Mouse (Mus musculus) heart, postnatal 0 days (tissue): ENCODE data around the gene 1700088E04Rik.

Experiments
- CTCF ChIP-seq: IDR thresholded peaks from 2 replicates; pipeline ENCODE4 v1.5.1; 2016; ENCODE audit warnings: antibody characterized with exemption, control low read depth, low read depth
- EP300 ChIP-seq: IDR thresholded peaks from 2 replicates; pipeline ENCODE4 v1.6.1; 2016; ENCODE audit warnings: antibody characterized with exemption, low read depth

- TF ChIP-seq CTCF (no peak), EP300 (no peak)
Measured at GRCm38 (mm10) chr15:79105804-79106203, 35.2 kb downstream of the 1700088E04Rik start.
